16 mouse cellular contexts compared by ENCODE assay signal in the genomic region with DNA sequence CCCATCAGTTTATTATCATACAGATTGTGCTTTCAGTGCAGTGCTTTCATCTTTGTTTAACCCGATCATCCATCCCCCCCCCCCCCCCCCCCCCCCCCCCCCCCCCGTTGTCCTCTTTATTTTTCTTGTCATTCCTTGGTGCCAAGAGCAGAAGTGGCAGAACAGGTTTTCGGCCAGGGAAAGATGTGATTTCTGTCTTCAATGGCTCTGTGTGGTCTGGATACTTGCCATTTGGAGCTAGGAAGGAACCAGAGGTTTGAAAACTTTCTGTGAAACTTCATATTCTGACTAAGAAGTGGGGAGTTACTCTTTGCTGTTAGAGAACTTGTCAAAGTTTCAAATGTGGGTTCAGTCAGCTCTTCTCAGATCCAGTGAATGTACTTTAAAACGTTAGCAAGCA.
"Had no signal": no experiment of that assay in that cellular context is flagged by ENCODE, and none has a peak within 500 bp of the region (broad histone marks: within the 10 kb centered on the region; RNA-seq: fewer than 3 reads in every experiment).

No protein-coding gene starts in this region.

- DNase-seq: kidney, adult 18-20 months; kidney, postnatal 10 days; kidney, postnatal 4 days; right cerebral cortex, adult 18-20 months; right cerebral cortex, postnatal 25 days; thymus, adult 18-20 months; thymus, postnatal 14 days had no signal

- H3K9me3 ChIP-seq: limb, embryonic 12.5 days; liver, embryonic 15.5 days; midbrain, embryonic 12.5 days; neural tube, embryonic 15.5 days had no signal

- H3K36me3 ChIP-seq: limb, embryonic 12.5 days; liver, embryonic 15.5 days; midbrain, embryonic 12.5 days; neural tube, embryonic 15.5 days had no signal

- H3K27ac ChIP-seq: layer of hippocampus, adult 2 months; limb, embryonic 12.5 days; liver, embryonic 15.5 days; macrophage; midbrain, embryonic 12.5 days; neural tube, embryonic 15.5 days had no signal

- ATAC-seq: midbrain, embryonic 16.5 days had no signal

- H3K9ac ChIP-seq: limb, embryonic 12.5 days; liver, embryonic 15.5 days; midbrain, embryonic 12.5 days; neural tube, embryonic 15.5 days had no signal

- H3K4me1 ChIP-seq: limb, embryonic 12.5 days; liver, embryonic 15.5 days; midbrain, embryonic 12.5 days; neural tube, embryonic 15.5 days had no signal

- H3K27me3 ChIP-seq: limb, embryonic 12.5 days; liver, embryonic 15.5 days; megakaryocyte, embryonic 14.5 days; midbrain, embryonic 12.5 days; neural tube, embryonic 15.5 days had no signal

- H3K4me2 ChIP-seq: limb, embryonic 12.5 days; liver, embryonic 11.5 days; liver, embryonic 15.5 days; midbrain, embryonic 12.5 days; neural tube, embryonic 15.5 days had no signal

- H3K4me3 ChIP-seq: layer of hippocampus, adult 2 months; limb, embryonic 12.5 days; liver, embryonic 15.5 days; megakaryocyte, embryonic 14.5 days; midbrain, embryonic 12.5 days; neural tube, embryonic 15.5 days had no signal
